Mouse (Mus musculus) forebrain, embryonic 16.5 days (tissue): ENCODE data around the gene Lrrc74a. TPM values are rescaled to one million over a fixed set of nuclear protein-coding genes. Genes with fewer than 3 reads are reported as not detected.
A peak's percentile ranks its signal among the peaks of the same experiment; 100 is the strongest.

Experiments
- ATAC-seq: fragments of 200-750 bp; cut with Nextera tagmentation; 2 replicates; pipeline ENCODE4 v1.8.0; 2017; ENCODE audit warnings: mild to moderate bottlenecking, moderate library complexity
- H3K27ac ChIP-seq: fragments of 300-500 bp; sonication (generic); 2 replicates; pipeline ENCODE4 v1.5.1; 2014; ENCODE audit warnings: low read length, control low read depth
- H3K27me3 ChIP-seq: fragments of 300-500 bp; sonication (generic); replicated peaks from 2 replicates; pipeline ENCODE4 v1.6.1; 2014; ENCODE audit warnings: low read length; ENCODE audit not compliant: control insufficient read depth, insufficient read depth
- H3K36me3 ChIP-seq: fragments of 300-500 bp; sonication (generic); 2 replicates; pipeline ENCODE4 v1.6.1; 2014; ENCODE audit not compliant: control insufficient read depth, insufficient read depth
- H3K4me1 ChIP-seq: fragments of 300-500 bp; sonication (generic); replicated peaks from 2 replicates; pipeline ENCODE4 v1.6.1; 2014; ENCODE audit warnings: low read length; ENCODE audit not compliant: control insufficient read depth, insufficient read depth
- H3K4me2 ChIP-seq: fragments of 300-500 bp; sonication (generic); 2 replicates; pipeline ENCODE4 v1.6.1; 2014; ENCODE audit warnings: mild to moderate bottlenecking, low read length, control low read depth
- H3K4me3 ChIP-seq: fragments of 300-500 bp; sonication (generic); replicated peaks from 2 replicates; pipeline ENCODE4 v1.5.1; 2014; ENCODE audit warnings: mild to moderate bottlenecking, low read length, control low read depth
- H3K9ac ChIP-seq: fragments of 300-500 bp; sonication (generic); replicated peaks from 2 replicates; pipeline ENCODE4 v1.6.1; 2014; ENCODE audit warnings: low read depth, low read length, control low read depth
- H3K9me3 ChIP-seq: fragments of 300-500 bp; sonication (generic); 2 replicates; pipeline ENCODE4 v1.6.1; 2016; ENCODE audit warnings: low read length; ENCODE audit not compliant: control insufficient read depth
- WGBS: fragments of 180-500 bp; shearing (Covaris S2); extraction: QIAGEN DNeasy Blood & Tissue Kit; methylation state at CpG from one replicate; pipeline ENCODE4 v1.1.7; 2014; 5-methylcytosine and 5-hydroxymethylcytosine counted together
- polyA plus RNA-seq: library from polyadenylated mRNA; unstranded; fragments of >200 nt; fragmentation: Nextera tagmentation; extraction: Ambion mirVana; gene quantifications from 2 replicates; pipeline ENCODE4 v1.2.1, GENCODE M21; 2015

Gene Lrrc74a
- polyA plus RNA-seq, 1 experiment from 2014 or later: not detected

- no peak overlapping the region for H3K9ac ChIP-seq
- H3K27ac ChIP-seq: no peak overlapping the region
- H3K36me3 ChIP-seq: peaks cover 34% of the 10 kb centered on the region
- H3K4me1 ChIP-seq: no peaks in the 10 kb centered on the region
- no peak overlapping the region for H3K4me2 ChIP-seq
- no peaks in the 10 kb centered on the region for H3K9me3 ChIP-seq
- no peaks in the 10 kb centered on the region for H3K27me3 ChIP-seq
- no peak for ATAC-seq
- H3K4me3 ChIP-seq: no peak overlapping the region
These were observed 40.8 kb upstream of the Lrrc74a start for GRCm38 (mm10) chr12:86693389-86693788.

GRCm38 (mm10) chr12:86694441-86694840, 39.7 kb upstream of the Lrrc74a start:
- 96% methylated on average over 1 of the region's 1 CpGs for WGBS
- H3K36me3 ChIP-seq: peaks cover 24% of the 10 kb centered on the region
- ATAC-seq: no peak

GRCm38 (mm10) chr12:86697996-86698395, 36.2 kb upstream of the Lrrc74a start:
- no peak overlapping the region; the same call in 1 of the 2 replicates for H3K27ac ChIP-seq
- 70% methylated on average over 2 of the region's 2 CpGs for WGBS
- H3K9ac ChIP-seq: no peak overlapping the region
- H3K9me3 ChIP-seq: no peaks in the 10 kb centered on the region
- no peak for ATAC-seq
- H3K36me3 ChIP-seq: peaks cover 19% of the 10 kb centered on the region
- no peak overlapping the region for H3K4me2 ChIP-seq
- H3K4me1 ChIP-seq: peaks cover 28% of the 10 kb centered on the region
- H3K27me3 ChIP-seq: no peaks in the 10 kb centered on the region
- H3K4me3 ChIP-seq: no peak overlapping the region

More at GRCm38 (mm10) chr12:86694441-86694840, 39.7 kb upstream of the Lrrc74a start:
- H3K4me2 ChIP-seq: no peak overlapping the region
- H3K27ac ChIP-seq: no peak overlapping the region
- H3K4me1 ChIP-seq: peaks cover 9% of the 10 kb centered on the region
- no peaks in the 10 kb centered on the region for H3K9me3 ChIP-seq
- no peak overlapping the region for H3K4me3 ChIP-seq
- no peaks in the 10 kb centered on the region for H3K27me3 ChIP-seq
- no peak overlapping the region for H3K9ac ChIP-seq

- Histone ChIP-seq H3K36me3 (peaks cover 19% of the 10 kb centered on the region), H3K9ac (no peak overlapping the region), H3K4me1 (peaks cover 29% of the 10 kb centered on the region), H3K4me3 (no peak overlapping the region), H3K27ac (peak overlapping the region; percentile 88), H3K27me3 (no peaks in the 10 kb centered on the region), H3K4me2 (no peak overlapping the region), H3K9me3 (no peaks in the 10 kb centered on the region)
- ATAC-seq: no peak
These were observed 35.6 kb upstream of the Lrrc74a start for GRCm38 (mm10) chr12:86698537-86698936.

- Histone ChIP-seq H3K27me3 (no peaks in the 10 kb centered on the region), H3K4me2 (peak overlapping the region; percentile 17; the same call in 1 of the 2 replicates), H3K4me1 (peaks cover 29% of the 10 kb centered on the region), H3K9me3 (no peaks in the 10 kb centered on the region), H3K9ac (peak overlapping the region; percentile 32; the same call in 1 of the 2 replicates), H3K4me3 (no peak overlapping the region), H3K27ac (peak overlapping the region; percentile 88), H3K36me3 (peaks cover 10% of the 10 kb centered on the region)
- peak; percentile 84 for ATAC-seq
- WGBS: 28% methylated on average over 19 of the region's 19 CpGs
These were observed 33.9 kb upstream of the Lrrc74a start for GRCm38 (mm10) chr12:86699965-86700926.

- Histone ChIP-seq H3K36me3 (peaks cover 6% of the 10 kb centered on the region), H3K4me2 (no peak overlapping the region), H3K4me1 (peaks cover 29% of the 10 kb centered on the region), H3K4me3 (no peak overlapping the region), H3K27ac (peak overlapping the region; percentile 88), H3K9me3 (no peaks in the 10 kb centered on the region), H3K9ac (no peak overlapping the region), H3K27me3 (no peaks in the 10 kb centered on the region)
- no peak for ATAC-seq
- WGBS: 63% methylated on average over 4 of the region's 4 CpGs
These were observed 33.2 kb upstream of the Lrrc74a start for GRCm38 (mm10) chr12:86700927-86701310.

- Histone ChIP-seq H3K4me1 (peaks cover 29% of the 10 kb centered on the region), H3K36me3 (peaks cover 3% of the 10 kb centered on the region; the same call in 1 of the 2 replicates), H3K27me3 (no peaks in the 10 kb centered on the region), H3K27ac (no peak overlapping the region), H3K4me2 (no peak overlapping the region), H3K9ac (no peak overlapping the region), H3K4me3 (no peak overlapping the region), H3K9me3 (no peaks in the 10 kb centered on the region)
- no peak for ATAC-seq
- 93% methylated on average over 4 of the region's 4 CpGs for WGBS
These were observed 32.7 kb upstream of the Lrrc74a start for GRCm38 (mm10) chr12:86701491-86701890.

GRCm38 (mm10) chr12:86702690-86703089, 31.5 kb upstream of the Lrrc74a start:
- Histone ChIP-seq H3K27me3 (no peaks in the 10 kb centered on the region), H3K9ac (no peak overlapping the region), H3K4me3 (no peak overlapping the region), H3K27ac (no peak overlapping the region), H3K4me1 (peaks cover 29% of the 10 kb centered on the region), H3K9me3 (no peaks in the 10 kb centered on the region), H3K4me2 (no peak overlapping the region), H3K36me3 (no peaks in the 10 kb centered on the region)
- ATAC-seq: no peak
- WGBS: 75% methylated on average over 3 of the region's 3 CpGs

- Histone ChIP-seq H3K36me3 (no peaks in the 10 kb centered on the region), H3K4me1 (peaks cover 7% of the 10 kb centered on the region), H3K9me3 (no peaks in the 10 kb centered on the region), H3K27ac (no peak overlapping the region), H3K9ac (no peak overlapping the region), H3K4me3 (no peak overlapping the region), H3K27me3 (no peaks in the 10 kb centered on the region), H3K4me2 (no peak overlapping the region)
- ATAC-seq: no peak
- WGBS: 85% methylated on average over 5 of the region's 5 CpGs
These were observed 28.3 kb upstream of the Lrrc74a start for GRCm38 (mm10) chr12:86705843-86706242.
